ENCODE assay signal across 15 mouse cellular contexts in the genomic region with DNA sequence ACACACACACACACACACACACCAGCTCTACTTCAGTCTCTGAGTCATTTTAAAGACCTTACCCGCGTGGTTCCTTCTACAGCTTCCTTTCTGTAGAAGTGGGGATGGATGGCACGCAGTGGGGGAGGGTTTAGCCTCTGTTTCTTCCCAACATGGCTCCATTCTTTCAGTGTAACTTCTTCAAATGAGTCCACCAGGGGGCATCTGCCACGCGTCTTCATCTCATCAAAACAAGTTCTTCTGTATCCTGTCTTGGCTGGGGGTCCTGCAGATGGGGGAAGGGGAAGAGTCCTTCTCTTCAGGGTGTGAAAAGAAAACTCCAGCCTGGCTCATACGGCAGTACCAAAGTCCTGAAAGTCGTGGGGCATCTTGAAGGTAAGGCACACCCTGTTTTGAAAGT. TPM values are rescaled to one million over a fixed set of nuclear protein-coding genes. Genes with fewer than 3 reads are reported as not detected.
DNase-seq lines count a peak whose midpoint lies in the region; ATAC-seq and TF ChIP-seq lines count a peak whose summit lies in the region.
"Had no signal": no experiment of that assay in that cellular context is flagged by ENCODE, and none has a peak within 500 bp of the region (broad histone marks: within the 10 kb centered on the region; RNA-seq: fewer than 3 reads in every experiment).

No protein-coding gene starts in this region.

- no peaks in the 10 kb centered on the region for H3K79me2 ChIP-seq in macrophage (ENCODE audit: inconsistent target)

- H3K27me3 ChIP-seq in E14TG2a.4 (ENCODE audit: insufficient read depth, low read length): peaks cover 9% of the 10 kb centered on the region; the same call in 1 of the 2 replicates
- H3K27me3 ChIP-seq in heart, embryonic 10.5 days (ENCODE audit: insufficient read depth, poor library complexity, severe bottlenecking): no peaks in the 10 kb centered on the region
- H3K27me3 ChIP-seq: midbrain, embryonic 12.5 days; neural tube, embryonic 15.5 days had no signal

- peak; percentile 66 for DNase-seq in CD4-positive, CD25-positive, alpha-beta regulatory T cell, adult 2 months (ENCODE audit: low read depth, low spot score)
- DNase-seq in left cerebral cortex, postnatal 4 days: peak; percentile 71
- DNase-seq in left cerebral cortex, adult 18-20 months (ENCODE audit: low spot score in 2 of 2): no peak
- no peak for DNase-seq in heart, embryonic 10.5 days (ENCODE audit: low spot score)
- no peak for DNase-seq in gastrocnemius, postnatal 10 days
- DNase-seq: gastrocnemius, postnatal 14 days; right cerebral cortex, postnatal 25 days had no signal

- no peak for ATAC-seq in CD4-positive, CD25-positive, alpha-beta regulatory T cell, adult 4 months

- intact Hi-C loops in left cerebral cortex, postnatal 4 days (cut with DNase I): no loop called here

- H3K4me1 ChIP-seq in E14TG2a.4 (replicated peaks; ENCODE audit: low read depth, low read length): peaks cover 6% of the 10 kb centered on the region
- peaks cover 12% of the 10 kb centered on the region for H3K4me1 ChIP-seq in heart, embryonic 10.5 days

- 47% methylated on average over 7 of the region's 7 CpGs for WGBS in macrophage (ENCODE audit: missing documents)
- WGBS in heart, embryonic 10.5 days: 44% methylated on average over 7 of the region's 7 CpGs

- no peak overlapping the region for H3K4me3 ChIP-seq in E14TG2a.4 (replicated peaks; ENCODE audit: low read length)
- no peak overlapping the region for H3K4me3 ChIP-seq in macrophage (ENCODE audit: inconsistent target)
- H3K4me3 ChIP-seq in heart, embryonic 10.5 days: no peak overlapping the region
- H3K4me3 ChIP-seq: limb, embryonic 12.5 days; midbrain, embryonic 12.5 days; neural tube, embryonic 15.5 days had no signal

- peaks cover 16% of the 10 kb centered on the region for H3K9me3 ChIP-seq in E14TG2a.4 (ENCODE audit: low read length)
- H3K9me3 ChIP-seq in heart, embryonic 10.5 days: no peaks in the 10 kb centered on the region
- H3K9me3 ChIP-seq: limb, embryonic 12.5 days; midbrain, embryonic 12.5 days; neural tube, embryonic 15.5 days had no signal

- TF ChIP-seq CTCF in E14TG2a.4 (conservative IDR thresholded peaks at IDR 0.05; ENCODE audit: low read length): peak; percentile 12

- peak overlapping the region; percentile 63 for H3K27ac ChIP-seq in macrophage
- H3K27ac ChIP-seq in heart, embryonic 10.5 days: no peak overlapping the region
- H3K27ac ChIP-seq: limb, embryonic 12.5 days; midbrain, embryonic 12.5 days; neural tube, embryonic 15.5 days had no signal

- H3K36me3 ChIP-seq in E14TG2a.4 (ENCODE audit: insufficient read depth, low read length): no peaks in the 10 kb centered on the region
- H3K36me3 ChIP-seq in macrophage (ENCODE audit: inconsistent target): no peaks in the 10 kb centered on the region
- no peaks in the 10 kb centered on the region for H3K36me3 ChIP-seq in heart, embryonic 10.5 days
- H3K36me3 ChIP-seq: limb, embryonic 12.5 days; midbrain, embryonic 12.5 days; neural tube, embryonic 15.5 days had no signal

RNA-seq across cellular contexts. Expression of gene Gm11541, which starts 0.3 kb away (rescaled TPM):
- not detected for polyA plus RNA-seq in CD4-positive, CD25-positive, alpha-beta regulatory T cell, adult 4 months (2017; shearing (Covaris generic))
- total RNA-seq in left cerebral cortex, postnatal 4 days (2021): not detected
- total RNA-seq in left cerebral cortex, adult 18-20 months (2021): not detected
- under 1 TPM in 10 of 26 experiments, not detected in 16; 0.33 to 0.86 (median 0.60) TPM for total RNA-seq in macrophage (2018; cell fraction: chromatin; rRNA removed)
- under 1 TPM in 17 of 26 experiments, not detected in 9; 0.05 to 0.44 (median 0.27) TPM for total RNA-seq in macrophage (2018; cell fraction: cytosol; rRNA removed)
- under 1 TPM in 8 of 26 experiments, not detected in 18; 0.28 to 0.97 (median 0.44) TPM for total RNA-seq in macrophage (2018; cell fraction: nucleus; rRNA removed)
- polyA plus RNA-seq in macrophage (2018): 0.30 TPM in 1 of 3 replicates, not detected in the others
- not detected in 2 replicates for polyA plus RNA-seq in heart, embryonic 10.5 days (2016; fragmentation: Nextera tagmentation; extraction: Ambion mirVana)
- total RNA-seq in gastrocnemius, postnatal 10 days (2021): not detected
- total RNA-seq: common myeloid progenitor, adult 5-6 weeks; gastrocnemius, postnatal 14 days; heart, postnatal 4 days had no signal
- polyA plus RNA-seq: midbrain, embryonic 12.5 days; neural tube, embryonic 15.5 days had no signal

RNA-seq across cellular contexts. Expression of gene Xylt2, which starts 26.7 kb away (rescaled TPM):
- polyA plus RNA-seq in CD4-positive, CD25-positive, alpha-beta regulatory T cell, adult 4 months (2017; shearing (Covaris generic)): 1 to 10 TPM; 5.4 to 7.0 TPM
- 10 to 100 TPM; 16.2 to 18.7 TPM for total RNA-seq in left cerebral cortex, postnatal 4 days (2021)
- 10 to 100 TPM; 20.7 to 22.6 TPM for total RNA-seq in left cerebral cortex, adult 18-20 months (2021)
- 100 to 1,000 TPM; 131 to 694 (median 376) TPM for total RNA-seq in macrophage (2018; cell fraction: chromatin; rRNA removed)
- 100 to 1,000 TPM in 16 of 26 experiments, 10 to 100 TPM in 10; 58.5 to 226 (median 116) TPM for total RNA-seq in macrophage (2018; cell fraction: cytosol; rRNA removed)
- total RNA-seq in macrophage (2018; cell fraction: nucleus; rRNA removed): 100 to 1,000 TPM; 141 to 673 (median 328) TPM
- polyA plus RNA-seq in macrophage (2018): 65.3 to 164 TPM (median 81.4 TPM) in 3 replicates
- polyA plus RNA-seq in heart, embryonic 10.5 days (2016; fragmentation: Nextera tagmentation; extraction: Ambion mirVana): 16.7 and 17.4 TPM in 2 replicates
- total RNA-seq in gastrocnemius, postnatal 10 days (2021): 10 to 100 TPM; 10.1 to 12.3 TPM

RNA-seq across cellular contexts. Expression of gene Cdc34b, which starts 37.6 kb away (rescaled TPM):
- polyA plus RNA-seq in CD4-positive, CD25-positive, alpha-beta regulatory T cell, adult 4 months (2017; shearing (Covaris generic)): not detected
- not detected for total RNA-seq in left cerebral cortex, postnatal 4 days (2021)
- total RNA-seq in left cerebral cortex, adult 18-20 months (2021): under 1 TPM in 1 of 2 experiments, not detected in 1; 0.75 TPM
- total RNA-seq in macrophage (2018; cell fraction: chromatin; rRNA removed): not detected
- under 1 TPM in 1 of 26 experiments, not detected in 25; 0.05 TPM for total RNA-seq in macrophage (2018; cell fraction: cytosol; rRNA removed)
- total RNA-seq in macrophage (2018; cell fraction: nucleus; rRNA removed): not detected
- polyA plus RNA-seq in macrophage (2018): not detected in 3 replicates
- polyA plus RNA-seq in heart, embryonic 10.5 days (2016; fragmentation: Nextera tagmentation; extraction: Ambion mirVana): 0.16 TPM in 1 of 2 replicates, not detected in the other
- under 1 TPM; 0.80 to 0.81 TPM for total RNA-seq in gastrocnemius, postnatal 10 days (2021)
- polyA plus RNA-seq: limb, embryonic 12.5 days; neural tube, embryonic 15.5 days had no signal

RNA-seq across cellular contexts. Expression of gene Eme1, which starts 50.3 kb away (rescaled TPM):
- 1 to 10 TPM; 2.0 to 3.1 TPM for polyA plus RNA-seq in CD4-positive, CD25-positive, alpha-beta regulatory T cell, adult 4 months (2017; shearing (Covaris generic))
- total RNA-seq in left cerebral cortex, postnatal 4 days (2021): 1 to 10 TPM; 1.3 to 1.6 TPM
- not detected for total RNA-seq in left cerebral cortex, adult 18-20 months (2021)
- total RNA-seq in macrophage (2018; cell fraction: chromatin; rRNA removed): 10 to 100 TPM in 17 of 26 experiments, 1 to 10 TPM in 9; 5.1 to 54.9 (median 14.7) TPM
- total RNA-seq in macrophage (2018; cell fraction: cytosol; rRNA removed): 1 to 10 TPM in 15 of 26 experiments, under 1 TPM in 11; 0.61 to 1.7 (median 1.1) TPM
- 10 to 100 TPM in 9 of 26 experiments, 1 to 10 TPM in 17; 2.5 to 19.2 (median 7.1) TPM for total RNA-seq in macrophage (2018; cell fraction: nucleus; rRNA removed)
- 0.60 to 4.3 TPM (median 1.5 TPM) in 3 replicates for polyA plus RNA-seq in macrophage (2018)
- polyA plus RNA-seq in heart, embryonic 10.5 days (2016; fragmentation: Nextera tagmentation; extraction: Ambion mirVana): 24.7 and 33.4 TPM in 2 replicates
- 1 to 10 TPM; 1.3 to 1.5 TPM for total RNA-seq in gastrocnemius, postnatal 10 days (2021)

RNA-seq across cellular contexts. Expression of gene Mrpl27, which starts 50.5 kb away (rescaled TPM):
- 10 to 100 TPM; 54.0 to 64.5 TPM for polyA plus RNA-seq in CD4-positive, CD25-positive, alpha-beta regulatory T cell, adult 4 months (2017; shearing (Covaris generic))
- 10 to 100 TPM; 52.5 to 52.6 TPM for total RNA-seq in left cerebral cortex, postnatal 4 days (2021)
- total RNA-seq in left cerebral cortex, adult 18-20 months (2021): 10 to 100 TPM; 70.9 to 73.3 TPM
- total RNA-seq in macrophage (2018; cell fraction: chromatin; rRNA removed): 10 to 100 TPM in 12 of 26 experiments, 1 to 10 TPM in 14; 3.0 to 20.9 (median 9.1) TPM
- total RNA-seq in macrophage (2018; cell fraction: cytosol; rRNA removed): 100 to 1,000 TPM in 17 of 26 experiments, 10 to 100 TPM in 9; 68.6 to 149 (median 112) TPM
- 10 to 100 TPM in 24 of 26 experiments, 1 to 10 TPM in 2; 7.6 to 47.6 (median 26.1) TPM for total RNA-seq in macrophage (2018; cell fraction: nucleus; rRNA removed)
- polyA plus RNA-seq in macrophage (2018): 67.1 to 97.3 TPM (median 81.8 TPM) in 3 replicates
- polyA plus RNA-seq in heart, embryonic 10.5 days (2016; fragmentation: Nextera tagmentation; extraction: Ambion mirVana): 139 and 141 TPM in 2 replicates
- 10 to 100 TPM; 50.2 to 63.1 TPM for total RNA-seq in gastrocnemius, postnatal 10 days (2021)

Comparison
In these comparisons a context has a peak if more than half of its experiments do, and no peak if none do; other contexts are left out.
1. DNase-seq: peak in CD4-positive, CD25-positive, alpha-beta regulatory T cell, adult 2 months (single experiment) and left cerebral cortex, postnatal 4 days (single experiment); none in left cerebral cortex, adult 18-20 months (0 of 2), heart, embryonic 10.5 days (single experiment) and gastrocnemius, postnatal 10 days (single experiment).